Mouse (Mus musculus) ES-Bruce4 (cell line): ENCODE data around the gene Epha2. TPM values are rescaled to one million over a fixed set of nuclear protein-coding genes. Genes with fewer than 3 reads are reported as not detected.

Experiments
- H3K27ac ChIP-seq: 2 replicates; pipeline ENCODE4 v1.5.1; 2012; ENCODE audit warnings: low read length, inconsistent platforms; ENCODE audit not compliant: insufficient read depth
- H3K27me3 ChIP-seq: 2 replicates; pipeline ENCODE4 v1.6.1; 2012; ENCODE audit warnings: mild to moderate bottlenecking, low read length, inconsistent platforms; ENCODE audit not compliant: control insufficient read depth, poor library complexity, insufficient read depth, severe bottlenecking
- H3K36me3 ChIP-seq: 2 replicates; pipeline ENCODE4 v1.6.1; 2012; ENCODE audit warnings: inconsistent platforms, mild to moderate bottlenecking, low read length, moderate library complexity; ENCODE audit not compliant: control insufficient read depth, poor library complexity, insufficient read depth, severe bottlenecking
- H3K4me1 ChIP-seq: one replicate; pipeline ENCODE4 v1.8.1; 2011; ENCODE audit warnings: low read length; ENCODE audit not compliant: control insufficient read depth, insufficient read depth
- H3K4me3 ChIP-seq: 2 replicates; pipeline ENCODE4 v1.5.1; 2011; ENCODE audit warnings: low read depth, mild to moderate bottlenecking, low read length
- H3K9ac ChIP-seq: 2 replicates; pipeline ENCODE4 v1.6.1; 2012; ENCODE audit warnings: low read depth, mild to moderate bottlenecking, inconsistent platforms; ENCODE audit not compliant: poor library complexity, severe bottlenecking
- H3K9me3 ChIP-seq: replicated peaks from 2 replicates; pipeline ENCODE4 v1.6.1; 2012; ENCODE audit warnings: mild to moderate bottlenecking, low read length, inconsistent platforms; ENCODE audit not compliant: control insufficient read depth, poor library complexity, insufficient read depth, severe bottlenecking
- CTCF ChIP-seq: IDR thresholded peaks from one replicate; pipeline ENCODE4 v1.8.1; 2011; ENCODE audit warnings: low read depth, low read length
- EP300 ChIP-seq: IDR thresholded peaks from 2 replicates; pipeline ENCODE4 v1.6.1; 2011; ENCODE audit warnings: low read depth, low read length; ENCODE audit not compliant: insufficient read depth
- POLR2A ChIP-seq: IDR thresholded peaks from one replicate; pipeline ENCODE4 v1.8.1; 2011; ENCODE audit warnings: low read length; ENCODE audit not compliant: insufficient read depth
- polyA plus RNA-seq: library from polyadenylated mRNA; stranded (reverse); fragments of >200 nt; gene quantifications from 2 replicates; pipeline ENCODE4 v1.2.4, GENCODE M21; 2011; ENCODE audit warnings: low read depth; ENCODE audit not compliant: missing spikeins, insufficient read depth, insufficient read length

The Epha2 gene
- polyA plus RNA-seq, 1 experiment, result 44.7 TPM

DNA sequence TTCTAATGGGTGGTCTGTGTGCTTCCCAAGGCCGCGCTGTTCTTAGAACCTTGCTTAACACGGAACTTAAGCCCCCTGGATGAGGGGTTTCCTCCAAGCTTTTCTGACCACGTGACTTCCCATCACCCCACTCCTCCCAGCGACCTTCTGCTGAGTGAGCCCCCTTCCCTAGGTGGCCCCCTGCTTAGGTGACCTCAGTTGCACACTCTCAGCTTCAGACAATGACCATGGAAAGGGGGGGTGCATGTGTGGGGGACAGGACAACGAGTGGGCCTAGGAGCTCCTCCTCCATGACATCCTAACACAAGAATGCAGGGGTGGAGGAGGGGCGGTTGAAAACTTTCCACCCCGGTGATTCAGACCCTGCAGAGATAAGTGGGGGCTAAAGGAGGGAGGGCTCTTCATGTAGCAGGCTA is 9.2 kb downstream of the Epha2 start:
- peaks cover 75% of the 10 kb centered on the region for H3K36me3 ChIP-seq
- 0 out of 2 replicates have a peak overlapping the region, but pooled peaks have one; percentile 1 for H3K27ac ChIP-seq
- H3K9me3 ChIP-seq, result no peaks in the 10 kb centered on the region
- H3K27me3 ChIP-seq, result no peaks in the 10 kb centered on the region
- peak overlapping the region; percentile 22; the same call in 1 of the 2 replicates for H3K9ac ChIP-seq
- H3K4me1 ChIP-seq, result peaks cover 22% of the 10 kb centered on the region
- TF ChIP-seq CTCF (no peak), POLR2A (no peak), EP300 (no peak)
- H3K4me3 ChIP-seq, result no peak overlapping the region

GRCm38 (mm10) chr4:141311078-141311477 is 10.0 kb downstream of the Epha2 start:
- TF ChIP-seq POLR2A (no peak), CTCF (no peak), EP300 (no peak)
- Histone ChIP-seq H3K4me3 (no peak overlapping the region), H3K9ac (no peak overlapping the region), H3K27me3 (no peaks in the 10 kb centered on the region), H3K9me3 (no peaks in the 10 kb centered on the region), H3K36me3 (peaks cover 84% of the 10 kb centered on the region), H3K4me1 (peaks cover 20% of the 10 kb centered on the region), H3K27ac (no peak overlapping the region)

- TF ChIP-seq EP300 (no peak), CTCF (no peak), POLR2A (no peak)
- H3K27ac ChIP-seq, result no peak overlapping the region
- H3K4me3 ChIP-seq, result no peak overlapping the region
- peaks cover 88% of the 10 kb centered on the region for H3K36me3 ChIP-seq
- H3K27me3 ChIP-seq, result no peaks in the 10 kb centered on the region
- peaks cover 18% of the 10 kb centered on the region for H3K4me1 ChIP-seq
- no peak overlapping the region for H3K9ac ChIP-seq
- no peaks in the 10 kb centered on the region for H3K9me3 ChIP-seq
These were observed 10.5 kb downstream of the Epha2 start for GRCm38 (mm10) chr4:141311506-141311905.

DNA sequence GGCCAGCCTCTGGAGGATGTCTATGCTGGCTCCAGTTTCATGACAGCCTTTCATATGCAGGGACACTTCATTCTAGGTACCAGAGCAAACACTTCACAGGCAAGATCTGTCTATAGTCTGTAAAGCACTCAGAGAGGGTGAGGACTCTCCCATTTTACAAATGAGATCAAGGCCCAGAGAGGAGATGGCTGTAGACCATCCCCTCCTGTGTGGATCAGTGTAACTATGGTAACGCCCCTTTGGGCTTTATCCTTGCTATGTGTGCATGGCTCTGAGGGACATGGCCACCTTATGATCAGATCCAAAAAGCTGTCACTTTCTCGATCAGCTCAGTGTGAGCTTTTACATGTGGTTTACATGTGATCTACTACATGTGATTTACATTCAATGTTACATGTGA is 10.9 kb downstream of the Epha2 start:
- H3K4me1 ChIP-seq, result peaks cover 14% of the 10 kb centered on the region

GRCm38 (mm10) chr4:141312513-141313131 is 11.6 kb downstream of the Epha2 start:
- Histone ChIP-seq H3K9me3 (no peaks in the 10 kb centered on the region), H3K27me3 (no peaks in the 10 kb centered on the region), H3K9ac (no peak overlapping the region), H3K27ac (no peak overlapping the region), H3K36me3 (peaks cover 93% of the 10 kb centered on the region), H3K4me1 (peaks cover 14% of the 10 kb centered on the region), H3K4me3 (no peak overlapping the region)
- TF ChIP-seq EP300 (no peak), POLR2A (no peak), CTCF (no peak)

More for the DNA sequence above, 10.9 kb downstream of the Epha2 start:
- Histone ChIP-seq H3K9ac (no peak overlapping the region), H3K27ac (no peak overlapping the region), H3K9me3 (no peaks in the 10 kb centered on the region), H3K4me3 (no peak overlapping the region), H3K36me3 (peaks cover 88% of the 10 kb centered on the region), H3K27me3 (no peaks in the 10 kb centered on the region)
- TF ChIP-seq CTCF (no peak), POLR2A (no peak), EP300 (no peak)

- peaks cover 95% of the 10 kb centered on the region for H3K36me3 ChIP-seq
- no peak for TF ChIP-seq CTCF
- H3K9me3 ChIP-seq, result no peaks in the 10 kb centered on the region
- H3K9ac ChIP-seq, result no peak overlapping the region
- H3K27me3 ChIP-seq, result no peaks in the 10 kb centered on the region
- peaks cover 11% of the 10 kb centered on the region for H3K4me1 ChIP-seq
- H3K4me3 ChIP-seq, result no peak overlapping the region
- H3K27ac ChIP-seq, result no peak overlapping the region
These were observed 12.4 kb downstream of the Epha2 start for GRCm38 (mm10) chr4:141313481-141313880.
